Mouse (Mus musculus) forelimb bud, embryonic 11.5 days (tissue): ENCODE measurements around the gene Alk.

Experiments used
- DNase-seq: peaks from one replicate; pipeline ENCODE4 v3.0.0-alpha.2; 2012; ENCODE audit warnings: low read depth, low spot score

Alk gene

GRCm38 (mm10) chr17:71875492-71875891, 728.9 kb downstream of the Alk start:
- DNase-seq, result no peak

- no peak for DNase-seq
Observed at GRCm38 (mm10) chr17:71874795-71875194, 729.6 kb downstream of the Alk start.

GRCm38 (mm10) chr17:71874077-71874476, 730.4 kb downstream of the Alk start:
- DNase-seq, result peak; percentile 14

GRCm38 (mm10) chr17:71872976-71873375, 731.5 kb downstream of the Alk start:
- DNase-seq, result peak; percentile 34

GRCm38 (mm10) chr17:71871981-71872380, 732.4 kb downstream of the Alk start:
- DNase-seq, result no peak

DNA sequence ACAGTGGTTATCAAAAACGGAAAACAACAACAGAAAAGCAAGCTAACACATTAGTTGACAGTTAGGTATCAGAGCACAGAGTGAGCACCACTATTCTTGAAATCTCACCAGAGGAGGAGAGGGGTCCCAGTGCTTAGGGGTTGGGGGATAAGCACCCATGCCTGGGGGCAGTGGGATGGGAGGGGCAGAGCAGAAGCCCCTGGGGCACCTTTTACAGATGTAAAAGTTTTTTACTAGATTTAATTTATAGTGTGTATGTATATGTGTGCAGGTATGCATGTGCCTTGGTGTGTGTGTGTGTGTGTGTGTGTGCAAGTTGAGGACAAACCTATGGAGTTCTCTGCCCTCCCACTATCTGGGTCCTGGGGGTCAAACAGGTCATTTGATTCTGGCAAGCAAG, 733.8 kb downstream of the Alk start:
- DNase-seq, result no peak

- no peak for DNase-seq
Observed at GRCm38 (mm10) chr17:71870232-71870621, 734.2 kb downstream of the Alk start.

GRCm38 (mm10) chr17:71869372-71870231, 734.8 kb downstream of the Alk start:
- DNase-seq, result peak; percentile 36

GRCm38 (mm10) chr17:71868828-71869227, 735.6 kb downstream of the Alk start:
- no peak for DNase-seq

DNA sequence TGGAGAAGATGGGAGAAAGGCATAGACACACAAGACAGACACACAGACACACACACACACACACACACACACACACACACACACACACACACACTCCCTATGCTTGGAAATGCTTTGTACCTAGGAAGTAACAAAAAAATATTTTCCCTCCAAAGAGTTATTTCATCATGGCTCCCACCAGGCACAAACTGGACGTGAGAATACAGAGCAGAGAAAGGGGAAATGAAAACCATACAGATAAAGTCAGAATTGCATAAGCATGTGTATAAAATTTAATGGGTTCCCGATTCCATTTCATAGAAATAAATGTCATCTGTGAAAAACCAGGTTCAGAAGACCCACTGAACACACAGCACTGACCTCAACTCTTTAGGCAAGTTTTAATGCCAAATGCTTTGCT, 736.5 kb downstream of the Alk start:
- no peak for DNase-seq

DNA sequence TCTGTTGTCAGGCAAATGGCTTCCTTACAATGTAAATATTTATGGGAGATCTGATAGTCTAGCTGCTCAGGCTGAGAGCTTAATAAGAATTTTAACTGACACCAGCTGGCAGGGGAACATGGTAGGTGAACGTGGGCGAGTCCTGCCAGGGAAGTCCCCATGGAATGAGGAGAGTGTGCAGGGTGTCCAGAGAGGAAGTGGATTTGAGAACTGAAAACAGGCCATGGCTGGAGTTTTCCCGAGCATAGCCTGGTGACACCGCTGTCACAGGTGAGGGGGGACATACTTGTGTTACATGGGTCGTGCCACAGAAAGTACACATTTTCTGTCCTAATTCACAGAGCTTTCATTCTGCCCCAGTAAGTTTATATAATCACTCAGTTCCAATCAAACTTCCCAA, 739.0 kb downstream of the Alk start:
- DNase-seq, result no peak

DNA sequence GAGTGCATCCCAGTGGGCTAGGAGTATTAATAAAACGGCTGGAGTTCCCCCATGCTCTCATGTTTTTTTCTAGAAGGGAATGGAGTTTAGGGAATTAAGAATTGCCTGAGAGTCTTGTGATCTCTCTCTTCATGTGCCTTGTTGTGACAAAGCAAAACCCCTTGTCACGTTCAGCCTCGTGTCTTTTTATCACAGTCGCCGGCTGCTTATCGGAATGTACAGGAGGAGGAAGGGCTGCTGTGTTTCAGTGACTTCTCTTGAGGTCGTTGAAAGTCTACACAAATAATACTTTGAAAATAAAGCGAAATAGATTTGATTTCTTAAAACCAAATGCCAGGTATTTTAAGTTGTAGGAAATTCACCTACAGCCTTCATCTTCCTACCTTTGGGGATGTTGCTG, 740.4 kb downstream of the Alk start:
- no peak for DNase-seq

- no peak for DNase-seq
Observed at GRCm38 (mm10) chr17:71862895-71863294, 741.5 kb downstream of the Alk start.

DNA sequence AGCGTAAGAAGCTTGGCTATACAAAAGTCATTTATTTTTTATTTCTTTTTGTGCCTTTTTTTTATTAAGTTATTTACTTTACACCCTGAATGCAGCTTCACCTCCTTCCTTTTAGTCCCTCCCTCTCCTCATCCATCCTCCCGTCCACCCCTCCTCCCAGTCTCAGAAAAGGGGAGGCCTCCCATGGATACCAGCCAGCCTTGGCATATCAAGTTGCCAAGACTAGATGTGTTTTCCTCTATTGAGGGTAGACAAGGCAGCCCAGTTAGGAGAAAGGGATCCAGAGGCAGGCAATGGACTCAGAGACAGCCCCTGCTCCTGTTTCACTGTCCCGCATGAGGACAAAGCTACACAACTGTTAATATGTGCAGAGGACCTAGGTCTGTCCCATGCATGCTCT, 742.2 kb downstream of the Alk start:
- DNase-seq, result no peak

DNA sequence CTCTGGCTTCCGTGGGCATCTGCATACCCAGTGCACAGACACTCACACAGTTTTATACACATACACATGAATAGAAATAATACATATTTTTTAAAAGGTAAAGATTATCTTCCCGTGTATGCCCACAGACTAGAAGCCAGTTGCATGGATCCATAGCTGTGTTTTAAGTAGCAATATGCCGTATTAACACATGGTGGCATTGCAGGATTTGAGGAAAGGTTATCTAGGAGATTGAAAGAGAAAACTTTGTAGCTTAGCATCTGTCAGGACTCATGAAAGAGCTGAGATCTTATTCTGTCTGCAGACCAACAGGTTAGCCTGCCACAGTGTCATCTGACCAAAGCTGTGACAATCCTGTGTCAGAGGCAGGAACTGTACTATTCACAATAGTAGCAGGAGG, 772.5 kb downstream of the Alk start:
- DNase-seq, result no peak

GRCm38 (mm10) chr17:71828647-71829414, 775.6 kb downstream of the Alk start:
- no peak for DNase-seq

DNA sequence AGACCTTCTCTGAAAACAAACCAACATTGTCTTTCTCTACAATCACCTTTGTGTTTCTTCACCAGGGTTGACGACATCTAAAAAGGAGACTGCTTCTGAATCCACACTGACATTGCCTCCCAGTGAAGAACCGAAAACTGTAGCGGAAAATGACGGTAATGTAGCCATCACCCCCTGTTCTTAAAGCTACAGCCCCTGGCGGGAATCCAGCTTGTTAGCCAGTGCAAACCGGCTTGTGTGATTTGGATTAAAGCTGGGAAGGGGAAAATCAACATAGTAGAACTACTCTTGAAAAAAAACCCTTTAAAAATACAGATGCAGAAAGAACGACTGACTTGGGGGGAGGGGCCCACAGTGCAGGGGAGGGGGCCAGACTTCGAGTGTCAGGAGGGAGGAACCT, 776.8 kb downstream of the Alk start:
- no peak for DNase-seq

GRCm38 (mm10) chr17:71826603-71827002, 777.8 kb downstream of the Alk start:
- DNase-seq, result no peak

DNA sequence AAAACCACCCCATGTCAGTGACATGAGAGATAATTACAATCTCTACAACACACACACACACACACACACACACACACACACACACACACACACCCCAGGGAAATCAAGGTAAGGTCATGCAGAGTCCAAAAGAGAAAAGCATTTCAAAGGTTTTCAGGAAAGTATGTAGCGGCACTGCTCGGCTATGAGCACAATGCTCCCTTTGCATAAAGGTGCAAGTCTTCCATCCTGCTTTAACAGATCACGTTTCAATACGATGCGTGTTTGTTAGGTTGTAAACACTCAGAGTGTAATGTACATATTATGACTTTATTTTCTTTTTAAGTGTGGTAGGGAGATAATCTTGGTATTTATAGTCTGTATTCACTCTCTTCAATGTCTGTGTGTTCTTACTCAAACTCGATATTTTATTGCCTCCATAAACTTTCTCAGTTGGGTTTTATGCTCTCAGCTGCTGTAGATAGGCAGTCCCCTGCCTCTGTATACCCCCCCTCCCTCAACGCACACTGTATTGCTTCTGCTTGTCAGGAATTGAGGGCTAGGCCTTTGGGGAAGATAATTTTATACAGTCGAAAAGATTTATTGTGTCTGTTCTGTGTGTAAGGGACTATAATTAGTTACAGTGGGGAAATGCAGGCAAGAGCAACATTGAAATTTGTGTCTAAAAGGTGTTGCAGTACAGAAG, 780.7 kb downstream of the Alk start:
- DNase-seq, result no peak
